Mouse (Mus musculus): Measurements from ENCODE around the gene Rad18.

DNA sequence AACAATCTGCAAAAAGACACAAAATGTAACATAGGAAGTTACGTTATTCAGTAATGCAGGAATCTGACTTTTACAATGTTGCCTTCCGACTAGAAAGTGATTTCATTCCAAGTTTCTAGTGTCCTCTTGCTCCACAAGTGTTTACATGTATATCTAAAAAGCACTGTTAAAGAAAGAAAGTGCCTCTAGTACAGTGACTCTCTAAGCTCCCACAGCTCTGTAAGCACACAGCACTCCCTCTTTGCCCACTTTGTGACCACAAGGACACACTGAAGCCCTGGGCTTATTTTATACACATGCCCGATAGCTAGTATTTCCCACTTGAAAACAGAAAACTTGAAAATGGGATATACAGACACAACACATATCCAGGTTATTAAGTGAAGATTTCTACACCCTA is 8.5 kb downstream of the Rad18 start:
- no peak for TF ChIP-seq CTCF (IDR thresholded peaks at IDR 0.05; ENCODE audit: low read depth)
- TF ChIP-seq EP300 (IDR thresholded peaks at IDR 0.05; ENCODE audit: low read depth) = no peak
